Mouse (Mus musculus): ENCODE measurements around the gene Tmem97. TPM values are rescaled to one million over a fixed set of nuclear protein-coding genes. Genes with fewer than 3 reads are reported as not detected.
"Not testable (repeated sequence)": the region's sequence is repeated elsewhere in the genome, so short reads cannot be mapped to it uniquely, and the experiment has no call there.

Tmem97 gene
- polyA plus RNA-seq, 1 experiment, result 8.7 TPM

DNA sequence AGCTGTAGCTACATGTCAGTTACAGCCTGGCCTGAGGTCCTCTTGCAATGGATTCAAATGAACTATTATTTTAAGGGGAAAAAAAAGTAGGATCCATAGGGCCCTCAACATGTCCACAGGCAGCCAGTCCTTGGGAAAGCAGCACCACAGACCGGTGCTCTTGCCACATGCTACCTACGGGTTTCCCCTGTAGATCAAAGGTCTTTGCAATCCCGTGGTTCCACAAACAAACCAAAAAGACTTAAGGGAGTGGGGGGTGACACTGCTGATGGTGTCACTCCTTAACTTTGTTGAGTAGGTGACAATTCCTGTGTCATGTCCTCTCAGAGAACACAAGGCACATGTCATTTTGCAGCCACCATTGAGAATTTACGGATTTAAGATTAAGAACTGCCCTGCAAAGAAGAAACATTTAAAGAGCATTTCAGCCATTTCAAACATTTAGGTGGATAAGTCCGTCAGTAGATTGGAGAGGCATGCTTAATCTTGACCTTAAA, 1.0 kb downstream of the Tmem97 start:
- no peak for DNase-seq (ENCODE audit: low spot score)

- no peak for DNase-seq (ENCODE audit: low spot score)
These were observed 2.7 kb downstream of the Tmem97 start for GRCm38 (mm10) chr11:78547718-78548460.

- no peak for DNase-seq (ENCODE audit: low spot score)
These were observed 5.4 kb downstream of the Tmem97 start for GRCm38 (mm10) chr11:78545181-78545580.

GRCm38 (mm10) chr11:78544449-78545111, 6.0 kb downstream of the Tmem97 start:
- no peak for DNase-seq (ENCODE audit: low spot score)

GRCm38 (mm10) chr11:78540358-78540757, 10.2 kb downstream of the Tmem97 start:
- no peak for DNase-seq (ENCODE audit: low spot score)

DNA sequence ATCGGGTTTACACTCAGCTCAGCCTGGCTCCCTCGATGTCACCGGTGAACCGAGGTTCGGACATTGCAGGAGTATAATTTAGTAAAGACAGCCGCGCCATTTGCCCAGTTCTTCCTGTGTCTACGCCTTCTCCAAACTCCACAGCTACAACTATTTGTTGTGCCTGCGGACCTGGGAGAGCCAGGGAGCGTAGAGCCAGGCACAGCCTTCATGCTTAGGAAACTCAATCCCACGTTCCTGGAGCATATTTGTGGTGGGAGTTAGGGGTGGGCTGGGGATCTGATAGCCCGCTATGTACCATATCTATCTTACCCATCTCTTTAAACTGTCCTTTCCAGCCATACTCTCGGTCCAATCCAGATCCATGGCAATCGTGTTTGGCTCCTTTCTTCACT, 13.9 kb downstream of the Tmem97 start:
- no peak for DNase-seq (ENCODE audit: low spot score)

DNA sequence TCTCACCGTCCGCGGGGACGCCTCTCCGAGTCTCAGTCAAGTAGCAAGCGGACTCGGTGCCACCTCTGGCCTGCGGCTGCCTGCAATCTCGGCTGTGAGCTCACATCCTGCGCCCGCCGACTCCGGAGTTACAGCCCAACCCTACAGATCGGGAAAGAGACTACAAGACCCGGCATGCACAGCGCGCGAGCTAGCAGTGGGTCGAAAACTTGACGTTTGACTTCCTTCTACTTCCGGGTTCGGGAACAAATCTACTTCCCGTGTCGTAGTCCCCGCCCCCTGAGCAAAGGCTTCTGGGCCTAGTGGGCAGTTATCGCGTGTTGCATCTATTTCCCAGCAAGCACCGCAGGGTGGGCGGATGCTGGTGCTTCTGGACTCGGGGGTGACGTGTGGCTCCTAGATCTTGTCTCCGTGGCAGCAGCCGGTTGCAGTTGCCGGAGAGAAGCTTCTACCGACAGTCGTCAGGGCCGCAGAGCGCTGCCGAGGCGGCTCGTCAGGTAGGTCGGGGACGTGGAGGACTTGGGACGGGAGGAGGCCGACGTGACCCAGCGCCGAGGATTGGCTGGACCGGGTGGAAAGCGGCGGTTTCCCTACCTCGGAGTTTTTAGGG, 14.4 kb downstream of the Tmem97 start, which contains the start of the genes Tnfaip1 and Ift20:
Gene Tnfaip1, minus strand, starts transcription at position 253 of the 610 bp plus-strand sequence.
Gene Ift20, plus strand, starts transcription at position 282 of the 610 bp plus-strand sequence.
- peak; percentile 85 for DNase-seq (ENCODE audit: low spot score)

DNA sequence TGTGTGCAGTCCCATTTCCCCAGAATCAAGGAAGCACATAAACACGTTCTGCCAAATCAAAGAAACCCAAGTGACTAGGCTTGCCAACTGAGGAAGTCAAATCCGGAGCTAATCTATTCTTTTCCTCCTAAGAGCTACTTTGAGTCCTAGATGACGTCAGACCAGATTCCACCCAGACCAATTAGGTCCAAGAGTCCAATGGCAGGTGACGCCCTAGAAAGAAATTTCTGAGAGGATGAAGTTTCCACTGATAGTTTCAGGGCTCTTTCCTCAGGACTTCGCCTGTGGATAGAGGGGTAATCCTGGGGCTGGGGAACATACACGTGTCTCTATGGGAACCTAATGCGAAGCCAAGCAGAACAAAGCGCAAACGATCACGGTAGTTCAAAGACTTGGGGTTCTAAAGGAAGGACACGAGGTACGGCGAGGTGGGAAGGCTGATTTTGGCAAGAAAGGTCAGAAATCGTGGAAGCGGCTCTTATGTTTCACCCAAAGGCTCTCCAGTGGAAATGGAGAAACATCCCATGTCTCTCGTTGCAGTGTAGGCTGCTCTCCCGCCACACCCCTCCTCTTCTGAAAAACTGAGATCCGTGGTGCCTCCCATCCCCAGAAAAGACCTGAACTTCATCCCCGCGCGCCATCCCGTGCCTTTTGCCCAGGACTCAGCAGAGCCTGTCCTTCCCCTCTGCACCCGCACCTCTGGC, 15.0 kb downstream of the Tmem97 start:
- no peak for DNase-seq (ENCODE audit: low spot score)

DNA sequence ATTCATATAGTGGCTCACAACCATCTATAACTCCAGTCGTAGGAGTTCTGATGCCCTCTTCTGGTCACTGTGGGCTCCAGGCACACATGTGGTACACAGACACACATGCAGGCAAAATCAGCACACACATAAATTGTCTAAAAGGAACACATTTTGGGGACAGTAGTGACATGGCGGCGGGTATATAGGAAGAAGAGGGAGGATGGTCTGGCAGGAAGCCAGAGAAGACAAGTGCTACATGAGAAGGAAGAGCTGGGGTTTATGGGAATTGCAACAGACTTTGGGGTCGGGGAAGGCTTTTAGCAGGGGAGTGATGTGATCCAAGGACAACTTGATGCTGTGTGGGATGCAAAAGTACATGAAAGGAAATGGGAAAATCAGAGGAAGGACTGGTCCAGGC, 16.1 kb downstream of the Tmem97 start:
- DNase-seq (ENCODE audit: low spot score), result no peak

GRCm38 (mm10) chr11:78531515-78531914, 19.1 kb downstream of the Tmem97 start:
- DNase-seq (ENCODE audit: low spot score), result not testable (repeated sequence)

DNA sequence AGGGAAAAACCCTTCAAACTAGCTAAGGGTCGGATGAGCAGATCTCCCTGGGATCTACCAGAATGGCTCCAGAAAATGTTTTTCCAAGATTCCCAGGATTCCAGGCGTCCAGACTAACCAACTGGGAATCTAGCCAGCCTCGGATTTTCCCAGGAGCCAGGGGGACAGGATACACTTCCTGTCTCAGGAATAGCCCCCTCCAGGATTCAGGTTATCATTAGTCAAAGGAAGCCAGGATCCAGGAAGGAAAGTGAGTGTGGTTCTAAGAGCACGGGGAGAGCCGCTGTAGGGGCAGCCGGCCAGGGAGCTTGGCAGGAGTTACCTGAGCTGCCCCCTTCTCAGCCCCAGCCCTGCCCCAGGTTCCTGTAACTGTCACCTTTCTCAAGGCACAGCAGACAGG, 19.5 kb downstream of the Tmem97 start:
- DNase-seq (ENCODE audit: low spot score), result no peak

DNA sequence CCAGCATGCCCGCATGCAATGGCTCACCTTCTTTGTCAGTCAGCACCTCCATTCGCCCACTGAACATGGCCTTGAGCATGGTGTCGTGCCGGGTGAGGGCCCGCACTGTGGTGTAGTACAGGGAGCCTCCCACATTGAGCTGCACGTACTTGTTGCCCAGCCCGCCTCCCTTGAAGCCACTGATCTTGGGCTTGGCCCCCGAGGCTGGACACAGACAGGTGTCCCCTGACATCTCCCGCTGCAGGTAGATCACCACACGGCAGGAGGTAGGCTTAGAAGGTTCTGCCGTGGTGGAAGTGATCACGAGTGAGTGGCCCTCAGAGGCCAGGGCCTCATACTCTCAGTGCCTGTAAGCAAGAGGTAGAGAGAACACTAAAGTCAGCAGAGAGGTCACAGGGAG, 20.6 kb downstream of the Tmem97 start:
- no peak for DNase-seq (ENCODE audit: low spot score)

DNA sequence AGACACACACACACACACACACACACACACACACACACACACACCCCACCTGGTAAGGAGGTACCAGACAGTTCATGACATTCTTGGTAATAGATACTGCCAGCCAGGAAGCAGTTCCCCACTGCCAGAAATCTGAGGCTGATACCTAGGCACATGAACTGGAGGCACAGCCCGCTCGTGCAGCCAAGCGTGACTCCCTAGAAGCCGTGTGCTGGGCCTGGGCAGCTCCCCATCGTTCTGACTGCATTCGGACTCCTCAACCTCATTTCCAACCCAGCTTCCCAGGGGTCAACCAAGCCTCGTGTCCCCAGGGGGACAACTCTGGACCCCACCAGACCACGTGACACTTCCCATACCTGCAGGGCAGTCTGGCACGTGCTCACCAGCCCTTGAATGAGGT, 21.9 kb downstream of the Tmem97 start:
- DNase-seq (ENCODE audit: low spot score), result no peak

DNA sequence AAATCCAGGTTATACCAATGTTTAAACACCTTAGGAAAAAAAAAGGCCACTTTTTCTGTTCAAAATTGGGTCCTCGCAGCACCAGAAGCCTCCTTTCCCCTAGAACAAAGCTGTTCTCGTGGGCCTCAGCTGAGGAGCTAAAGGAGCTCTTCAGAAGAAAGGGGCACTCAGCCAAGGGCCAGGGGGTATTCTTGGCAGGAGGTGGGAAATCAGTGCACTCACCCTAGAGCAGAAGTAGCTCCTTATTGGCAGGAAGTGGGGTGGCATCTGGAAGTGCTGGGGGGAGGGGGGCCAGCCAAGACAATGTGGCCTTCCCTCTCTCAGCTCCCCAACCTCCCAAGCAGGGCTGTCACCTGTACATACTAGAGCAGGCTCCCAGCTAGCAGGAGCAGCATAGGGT, 25.7 kb downstream of the Tmem97 start:
- no peak for DNase-seq (ENCODE audit: low spot score)

- no peak for DNase-seq (ENCODE audit: low spot score)
These were observed 27.2 kb downstream of the Tmem97 start for GRCm38 (mm10) chr11:78523241-78523955.

DNA sequence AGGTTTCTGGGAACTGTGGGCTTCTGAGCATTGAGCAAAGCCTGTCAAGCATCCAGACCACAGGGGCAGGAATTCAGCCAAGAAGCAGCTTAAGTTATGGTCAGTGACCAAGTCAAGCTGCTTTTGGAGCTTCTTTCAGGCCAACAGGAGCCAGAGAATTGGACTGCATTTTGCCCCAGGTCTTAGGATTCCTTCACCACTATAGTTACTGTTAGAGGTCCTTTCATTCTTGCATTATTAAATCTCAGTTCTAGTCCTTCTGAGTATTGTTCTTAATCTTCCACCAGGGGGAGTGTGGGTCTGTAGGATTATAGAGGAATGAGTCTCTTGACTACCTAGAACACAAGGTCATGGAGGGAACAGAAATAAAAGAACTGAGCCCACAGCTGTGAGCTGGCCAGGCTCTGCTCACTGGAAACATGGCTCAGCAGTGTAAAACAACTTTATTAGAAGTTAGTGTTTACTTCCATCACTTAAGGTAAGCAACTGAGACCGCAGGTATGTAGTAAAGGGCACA, 28.0 kb downstream of the Tmem97 start:
- DNase-seq (ENCODE audit: low spot score), result no peak

DNA sequence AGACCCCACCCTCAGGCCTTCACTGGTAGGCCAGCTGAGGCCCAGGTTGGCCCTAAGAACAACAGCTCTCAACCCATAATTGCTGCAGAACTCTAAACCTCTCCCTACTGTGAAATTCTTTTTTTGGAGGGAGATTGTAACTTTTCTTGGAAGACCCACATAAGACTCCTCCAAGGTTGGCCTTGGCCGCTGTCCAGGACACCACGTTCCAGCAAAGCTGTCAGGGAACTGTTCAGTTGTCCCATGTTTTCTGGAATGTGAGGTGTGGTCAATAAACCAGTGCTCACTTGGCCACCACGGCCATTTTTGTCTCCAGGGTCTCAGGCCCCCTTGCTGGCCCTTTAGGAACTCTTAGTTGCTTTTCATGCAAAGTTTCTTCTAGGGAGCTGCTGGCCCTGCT, 28.7 kb downstream of the Tmem97 start:
- DNase-seq (ENCODE audit: low spot score), result no peak

DNA sequence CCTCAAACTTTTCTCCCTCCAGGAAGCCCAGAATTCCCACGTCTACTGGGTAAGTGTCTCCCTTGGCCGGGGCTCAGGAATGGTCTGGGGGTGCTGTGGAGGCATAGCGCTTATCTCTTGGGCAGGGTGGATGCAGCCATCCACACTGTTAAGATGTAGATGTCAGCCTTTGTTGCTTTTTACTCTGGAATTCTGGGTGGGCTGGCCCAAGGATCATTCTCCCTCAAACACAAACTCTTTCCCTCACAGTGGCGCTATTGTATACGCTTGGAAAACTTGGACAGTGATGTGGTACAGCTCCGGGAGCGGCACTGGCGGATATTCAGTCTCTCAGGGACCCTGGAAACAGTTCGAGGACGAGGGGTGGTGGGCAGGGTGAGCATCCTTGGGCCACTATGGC, 31.6 kb downstream of the Tmem97 start:
- no peak for DNase-seq (ENCODE audit: low spot score)

DNA sequence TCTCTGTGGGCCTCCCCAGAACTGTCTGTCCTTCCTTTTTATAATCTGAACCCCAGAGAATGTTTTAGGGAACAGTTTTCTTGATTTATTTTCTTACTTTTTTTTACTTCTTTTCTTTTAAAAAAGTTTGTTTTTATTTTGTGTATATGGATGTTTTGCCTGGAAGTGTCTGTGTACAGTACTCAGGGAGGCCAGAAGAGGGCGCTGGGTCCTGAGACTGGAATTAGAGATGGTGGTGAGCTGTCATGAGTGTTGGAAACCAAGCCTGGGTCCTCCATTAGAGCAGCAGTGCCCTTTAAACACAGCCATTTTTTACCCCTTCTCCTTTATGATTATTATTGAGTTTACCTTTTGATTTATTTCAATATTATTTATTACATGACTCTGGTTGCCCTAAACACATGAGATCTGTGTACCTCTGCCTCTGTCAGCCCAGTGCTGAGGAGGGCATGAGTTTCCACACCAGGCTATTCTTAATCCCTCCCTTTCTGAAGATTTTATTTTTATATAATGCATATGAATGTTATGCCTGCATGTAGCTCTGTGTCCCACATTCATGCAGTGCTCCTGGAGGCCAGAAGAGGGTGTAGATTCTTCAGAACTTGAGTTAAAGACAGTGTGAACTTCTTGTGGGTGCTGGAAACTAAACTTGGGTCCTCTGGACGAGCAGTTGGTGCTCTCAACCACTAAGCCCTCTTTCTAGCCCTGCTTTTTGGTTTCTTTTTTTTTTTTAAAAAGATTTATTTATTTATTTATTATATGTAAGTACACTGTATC, 34.8 kb downstream of the Tmem97 start:
- DNase-seq (ENCODE audit: low spot score), result no peak

DNA sequence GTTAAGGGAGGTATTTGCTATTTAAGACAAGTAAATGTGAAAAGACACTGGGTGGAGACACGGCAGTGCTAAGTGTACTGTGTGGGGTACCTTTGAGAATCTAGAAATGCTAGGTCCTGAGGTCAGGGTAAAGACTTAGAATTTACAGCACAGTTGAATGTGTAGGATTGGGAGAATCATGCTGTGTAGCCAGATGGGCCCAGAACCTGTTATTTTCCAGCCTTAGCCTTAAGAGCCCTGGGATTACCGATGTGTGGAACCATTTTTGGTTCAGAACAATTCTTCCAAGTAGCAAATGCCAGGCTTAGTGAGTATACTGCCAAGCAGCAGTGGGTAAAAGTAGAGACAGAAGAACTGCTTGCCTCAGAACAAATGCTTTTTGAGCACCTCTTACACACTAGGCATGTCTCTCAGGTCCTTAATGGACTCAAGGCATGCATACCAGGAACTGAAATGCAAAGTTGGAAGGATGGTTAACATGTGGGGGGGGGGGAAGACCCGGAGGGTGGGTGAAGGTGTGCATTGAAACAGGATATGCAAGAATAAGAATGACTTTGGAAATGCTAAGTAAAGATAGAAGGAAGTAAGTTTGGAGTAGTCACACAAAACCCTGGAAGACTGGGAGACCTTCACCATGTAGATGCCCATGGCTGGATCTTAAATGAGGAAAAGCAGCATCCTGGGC, 37.3 kb downstream of the Tmem97 start:
- no peak for DNase-seq (ENCODE audit: low spot score)
